Mouse (Mus musculus): ENCODE measurements around the gene Nek7. TPM values are rescaled to one million over a fixed set of nuclear protein-coding genes. Genes with fewer than 3 reads are reported as not detected.

Gene Nek7
- polyA plus RNA-seq, 1 experiment from 2014 or later = 39.0 TPM

DNA sequence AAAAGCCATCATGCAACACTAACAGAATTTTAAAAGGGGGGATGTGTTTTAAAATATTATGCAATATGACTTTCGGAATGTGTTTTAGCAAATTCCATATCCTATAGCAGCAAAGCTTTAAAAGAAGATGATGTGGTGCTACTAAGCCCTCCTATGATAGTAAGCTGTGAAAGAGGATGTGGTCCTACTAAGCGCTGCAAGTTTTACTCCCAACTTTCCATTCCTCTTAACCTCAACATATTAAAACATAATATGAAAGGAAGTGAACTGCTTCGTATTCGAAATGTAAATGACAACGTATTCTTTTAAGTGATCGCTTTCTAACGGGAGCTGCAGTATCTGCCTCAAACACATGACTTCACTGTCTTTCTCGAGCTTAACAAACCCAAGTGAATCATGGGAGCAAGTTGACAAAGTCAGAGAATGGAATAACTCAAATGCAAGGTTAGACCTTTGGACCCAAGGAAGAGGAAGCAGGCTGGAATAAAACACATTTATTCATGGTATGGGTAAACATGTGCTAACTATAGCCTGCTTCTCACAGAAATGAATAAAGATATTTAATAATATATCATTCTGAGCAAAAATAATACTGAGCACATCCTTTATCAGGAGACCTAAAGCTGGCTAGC, 43.8 kb downstream of the Nek7 start:
- no peak overlapping the region for H3K4me3 ChIP-seq (ENCODE audit: low read depth, low read length)
- ATAC-seq (ENCODE audit: insufficient number of reproducible peaks, low FRiP score, low TSS enrichment, low read depth) (no peak), DNase-seq (ENCODE audit: low spot score) (no peak)
- 93% methylated on average over 8 of the region's 8 CpGs for WGBS
- no peak overlapping the region for H3K4me2 ChIP-seq (ENCODE audit: low read depth, severe bottlenecking)
- no peaks in the 10 kb centered on the region for H3K27me3 ChIP-seq (ENCODE audit: control insufficient read depth, insufficient read depth, low read length)
- no peaks in the 10 kb centered on the region for H3K36me3 ChIP-seq (ENCODE audit: control insufficient read depth, insufficient read depth, low read length)
- H3K9ac ChIP-seq (ENCODE audit: low read length) = no peak overlapping the region
- no peak overlapping the region for H3K27ac ChIP-seq (replicated peaks; ENCODE audit: low read depth, low read length)
- no peaks in the 10 kb centered on the region for H3K9me3 ChIP-seq (ENCODE audit: control insufficient read depth, low read length)
- H3K4me1 ChIP-seq (ENCODE audit: control insufficient read depth, insufficient read depth, low read length) = peaks cover 5% of the 10 kb centered on the region; the same call in 1 of the 2 replicates

- no peak overlapping the region for H3K9ac ChIP-seq (ENCODE audit: low read length)
- no peaks in the 10 kb centered on the region for H3K36me3 ChIP-seq (ENCODE audit: control insufficient read depth, insufficient read depth, low read length)
- H3K27ac ChIP-seq (replicated peaks; ENCODE audit: low read depth, low read length) = no peak overlapping the region
- no peak for ATAC-seq (ENCODE audit: insufficient number of reproducible peaks, low FRiP score, low TSS enrichment, low read depth)
- no peak for DNase-seq (ENCODE audit: low spot score)
- no peak overlapping the region for H3K4me3 ChIP-seq (ENCODE audit: low read depth, low read length)
- no peaks in the 10 kb centered on the region for H3K27me3 ChIP-seq (ENCODE audit: control insufficient read depth, insufficient read depth, low read length)
- no peak overlapping the region for H3K4me2 ChIP-seq (ENCODE audit: low read depth, severe bottlenecking)
- H3K4me1 ChIP-seq (ENCODE audit: control insufficient read depth, insufficient read depth, low read length) = peaks cover 5% of the 10 kb centered on the region; the same call in 1 of the 2 replicates
- no peaks in the 10 kb centered on the region for H3K9me3 ChIP-seq (ENCODE audit: control insufficient read depth, low read length)
- 27% methylated on average over 2 of the region's 2 CpGs for WGBS
Measured at GRCm38 (mm10) chr1:138575629-138576028, 44.3 kb downstream of the Nek7 start.

GRCm38 (mm10) chr1:138571565-138572361, 48.2 kb downstream of the Nek7 start:
- no peaks in the 10 kb centered on the region for H3K9me3 ChIP-seq (ENCODE audit: control insufficient read depth, low read length)
- H3K4me2 ChIP-seq (ENCODE audit: low read depth, severe bottlenecking) = no peak overlapping the region
- no peaks in the 10 kb centered on the region for H3K27me3 ChIP-seq (ENCODE audit: control insufficient read depth, insufficient read depth, low read length)
- H3K4me1 ChIP-seq (ENCODE audit: control insufficient read depth, insufficient read depth, low read length) = peaks cover 2% of the 10 kb centered on the region; the same call in 1 of the 2 replicates
- H3K4me3 ChIP-seq (ENCODE audit: low read depth, low read length) = no peak overlapping the region
- no peak for DNase-seq (ENCODE audit: low spot score)
- WGBS = 75% methylated on average over 22 of the region's 22 CpGs
- no peak for ATAC-seq (ENCODE audit: insufficient number of reproducible peaks, low FRiP score, low TSS enrichment, low read depth)
- H3K9ac ChIP-seq (ENCODE audit: low read length) = no peak overlapping the region
- H3K36me3 ChIP-seq (ENCODE audit: control insufficient read depth, insufficient read depth, low read length) = no peaks in the 10 kb centered on the region
- H3K27ac ChIP-seq (replicated peaks; ENCODE audit: low read depth, low read length) = no peak overlapping the region

DNA sequence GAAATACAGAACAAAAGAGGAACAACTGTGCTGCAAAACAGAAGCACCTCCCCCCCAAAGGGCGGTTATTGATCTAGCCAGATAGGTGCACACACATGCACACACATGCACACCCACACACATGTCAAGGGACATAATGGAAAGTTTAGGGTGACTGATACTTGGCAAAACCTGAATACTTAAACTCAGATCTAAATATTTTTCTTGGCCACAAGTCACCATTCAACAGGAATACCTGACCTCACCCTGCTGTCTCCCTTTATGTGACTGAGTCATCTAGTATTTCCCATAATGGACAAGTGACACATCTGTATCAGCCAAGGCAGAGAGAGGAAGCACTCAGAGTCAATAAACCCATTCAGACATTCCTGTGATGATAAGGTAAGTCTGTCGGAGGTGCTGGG, 48.9 kb downstream of the Nek7 start:
- H3K27me3 ChIP-seq (ENCODE audit: control insufficient read depth, insufficient read depth, low read length) = no peaks in the 10 kb centered on the region
- no peak overlapping the region for H3K27ac ChIP-seq (replicated peaks; ENCODE audit: low read depth, low read length)
- no peaks in the 10 kb centered on the region for H3K9me3 ChIP-seq (ENCODE audit: control insufficient read depth, low read length)
- H3K36me3 ChIP-seq (ENCODE audit: control insufficient read depth, insufficient read depth, low read length) = no peaks in the 10 kb centered on the region
- no peaks in the 10 kb centered on the region for H3K4me1 ChIP-seq (ENCODE audit: control insufficient read depth, insufficient read depth, low read length)
- H3K4me3 ChIP-seq (ENCODE audit: low read depth, low read length) = no peak overlapping the region
- no peak overlapping the region for H3K4me2 ChIP-seq (ENCODE audit: low read depth, severe bottlenecking)
- no peak for ATAC-seq (ENCODE audit: insufficient number of reproducible peaks, low FRiP score, low TSS enrichment, low read depth)
- 89% methylated on average over 2 of the region's 2 CpGs for WGBS
- no peak overlapping the region for H3K9ac ChIP-seq (ENCODE audit: low read length)
- no peak for DNase-seq (ENCODE audit: low spot score)

DNA sequence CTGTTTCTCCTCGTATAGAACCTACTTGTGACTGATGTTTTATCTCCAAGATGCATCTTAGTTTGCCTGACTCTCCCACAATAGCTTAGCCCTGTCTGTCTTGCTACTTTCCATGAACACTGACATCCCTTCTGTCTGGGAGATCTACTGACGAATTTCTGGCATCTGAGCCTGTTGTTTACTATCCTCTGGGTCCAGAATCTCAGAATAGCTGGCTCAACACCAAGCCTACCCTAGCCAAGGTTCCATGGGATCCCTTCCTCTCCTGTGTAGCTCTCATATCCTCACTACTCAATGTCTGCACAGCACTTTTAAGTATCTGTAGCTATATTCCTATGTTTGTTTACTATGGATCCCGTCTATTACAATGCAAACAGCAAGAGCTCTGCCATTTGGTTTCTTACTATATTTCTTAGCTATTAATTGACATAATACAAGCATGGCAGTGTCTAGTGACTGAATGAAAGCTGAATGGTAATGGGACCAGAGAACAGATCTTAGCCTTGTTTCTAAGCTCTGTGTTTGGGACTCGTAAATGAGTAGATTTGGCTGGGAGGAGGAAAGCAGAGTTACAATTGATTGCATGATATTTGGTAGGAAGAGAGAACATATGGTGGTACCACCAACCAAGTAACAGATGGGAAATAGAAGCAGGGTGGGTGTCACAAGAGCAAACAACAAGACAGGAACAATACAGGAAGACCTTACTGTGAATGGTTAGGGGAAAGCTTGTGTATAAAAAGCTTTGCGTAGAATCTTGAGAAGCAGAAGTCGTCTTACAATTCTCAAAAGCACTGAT, 51.3 kb downstream of the Nek7 start:
- no peaks in the 10 kb centered on the region for H3K36me3 ChIP-seq (ENCODE audit: control insufficient read depth, insufficient read depth, low read length)
- H3K27ac ChIP-seq (replicated peaks; ENCODE audit: low read depth, low read length) = no peak overlapping the region
- no peaks in the 10 kb centered on the region for H3K27me3 ChIP-seq (ENCODE audit: control insufficient read depth, insufficient read depth, low read length)
- no peak overlapping the region for H3K4me2 ChIP-seq (ENCODE audit: low read depth, severe bottlenecking)
- H3K4me1 ChIP-seq (ENCODE audit: control insufficient read depth, insufficient read depth, low read length) = no peaks in the 10 kb centered on the region
- DNase-seq (ENCODE audit: low spot score) = no peak
- ATAC-seq (ENCODE audit: insufficient number of reproducible peaks, low FRiP score, low TSS enrichment, low read depth) = no peak
- no peaks in the 10 kb centered on the region for H3K9me3 ChIP-seq (ENCODE audit: control insufficient read depth, low read length)
- 90% methylated on average over 6 of the region's 6 CpGs for WGBS
- no peak overlapping the region for H3K9ac ChIP-seq (ENCODE audit: low read length)
- H3K4me3 ChIP-seq (ENCODE audit: low read depth, low read length) = no peak overlapping the region

GRCm38 (mm10) chr1:138567946-138568345, 52.0 kb downstream of the Nek7 start:
- ATAC-seq (ENCODE audit: insufficient number of reproducible peaks, low FRiP score, low TSS enrichment, low read depth) (no peak), DNase-seq (ENCODE audit: low spot score) (no peak)
- Histone ChIP-seq H3K9me3 (ENCODE audit: control insufficient read depth, low read length) (no peaks in the 10 kb centered on the region), H3K9ac (ENCODE audit: low read length) (no peak overlapping the region), H3K4me3 (ENCODE audit: low read depth, low read length) (no peak overlapping the region), H3K4me2 (ENCODE audit: low read depth, severe bottlenecking) (no peak overlapping the region), H3K4me1 (ENCODE audit: control insufficient read depth, insufficient read depth, low read length) (no peaks in the 10 kb centered on the region), H3K36me3 (ENCODE audit: control insufficient read depth, insufficient read depth, low read length) (no peaks in the 10 kb centered on the region), H3K27ac (replicated peaks; ENCODE audit: low read depth, low read length) (no peak overlapping the region), H3K27me3 (ENCODE audit: control insufficient read depth, insufficient read depth, low read length) (no peaks in the 10 kb centered on the region)
- WGBS = 95% methylated on average over 9 of the region's 9 CpGs

- Histone ChIP-seq H3K27ac (replicated peaks; ENCODE audit: low read depth, low read length) (no peak overlapping the region), H3K9me3 (ENCODE audit: control insufficient read depth, low read length) (no peaks in the 10 kb centered on the region), H3K36me3 (ENCODE audit: control insufficient read depth, insufficient read depth, low read length) (no peaks in the 10 kb centered on the region; the same call in 1 of the 2 replicates), H3K27me3 (ENCODE audit: control insufficient read depth, insufficient read depth, low read length) (no peaks in the 10 kb centered on the region), H3K4me1 (ENCODE audit: control insufficient read depth, insufficient read depth, low read length) (no peaks in the 10 kb centered on the region), H3K4me2 (ENCODE audit: low read depth, severe bottlenecking) (no peak overlapping the region), H3K9ac (ENCODE audit: low read length) (no peak overlapping the region), H3K4me3 (ENCODE audit: low read depth, low read length) (no peak overlapping the region)
- DNase-seq (ENCODE audit: low spot score) = no peak
- 92% methylated on average over 6 of the region's 6 CpGs for WGBS
- ATAC-seq (ENCODE audit: insufficient number of reproducible peaks, low FRiP score, low TSS enrichment, low read depth) = no peak
Measured at GRCm38 (mm10) chr1:138564677-138565076, 55.3 kb downstream of the Nek7 start.

DNA sequence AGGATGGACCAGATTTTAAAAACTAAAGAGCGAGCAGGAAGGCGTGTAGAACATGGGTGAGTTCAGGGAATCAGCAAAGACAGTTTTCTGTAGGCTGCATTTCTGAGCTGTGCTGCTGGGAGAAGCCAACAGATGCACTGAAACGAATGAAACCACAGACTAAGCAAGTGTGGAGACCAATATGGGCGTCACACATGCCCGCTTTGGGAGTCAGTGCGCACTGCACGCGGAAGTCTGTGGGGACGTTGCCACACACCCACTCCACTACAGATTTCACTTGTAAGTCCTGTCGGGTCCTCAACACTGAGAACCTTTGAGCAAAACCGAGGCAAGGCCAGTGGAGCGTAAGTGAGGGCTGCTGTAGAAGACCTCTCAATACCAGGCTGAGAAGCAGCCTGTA, 59.2 kb downstream of the Nek7 start:
- no peak for DNase-seq (ENCODE audit: low spot score)
- ATAC-seq (ENCODE audit: insufficient number of reproducible peaks, low FRiP score, low TSS enrichment, low read depth) = no peak
- Histone ChIP-seq H3K27ac (replicated peaks; ENCODE audit: low read depth, low read length) (no peak overlapping the region), H3K4me3 (ENCODE audit: low read depth, low read length) (no peak overlapping the region), H3K4me1 (ENCODE audit: control insufficient read depth, insufficient read depth, low read length) (no peaks in the 10 kb centered on the region), H3K9ac (ENCODE audit: low read length) (no peak overlapping the region), H3K4me2 (ENCODE audit: low read depth, severe bottlenecking) (no peak overlapping the region), H3K36me3 (ENCODE audit: control insufficient read depth, insufficient read depth, low read length) (no peaks in the 10 kb centered on the region; the same call in 1 of the 2 replicates), H3K9me3 (ENCODE audit: control insufficient read depth, low read length) (no peaks in the 10 kb centered on the region), H3K27me3 (ENCODE audit: control insufficient read depth, insufficient read depth, low read length) (no peaks in the 10 kb centered on the region)
- 96% methylated on average over 12 of the region's 12 CpGs for WGBS

All from limb, embryonic 11.5 days (tissue).